Mouse (Mus musculus) right cerebral cortex, adult 2 months (tissue): ENCODE results near the gene Tmem51.

Source experiments
- DNase-seq, 2 experiments: peaks; one replicate each; pipeline ENCODE4 v3.0.0; 2021 to 2022; ENCODE audit warnings: low spot score in 2 of 2

The Tmem51 gene

GRCm38 (mm10) chr4:142084131-142084899 lies at the start of gene Tmem51:
Gene Tmem51 (minus strand): TSS chr4:142084304.
- DNase-seq, result no peak

GRCm38 (mm10) chr4:142130162-142130561 lies 46.1 kb upstream of the Tmem51 start:
- DNase-seq, result no peak

- no peak for DNase-seq
Measured at GRCm38 (mm10) chr4:142127275-142127788, 43.2 kb upstream of the Tmem51 start.

- DNase-seq, result no peak
Measured at GRCm38 (mm10) chr4:142126641-142127274, 42.7 kb upstream of the Tmem51 start.

- DNase-seq, result no peak
Measured at GRCm38 (mm10) chr4:142121164-142121563, 37.1 kb upstream of the Tmem51 start.

- no peak for DNase-seq
Measured at GRCm38 (mm10) chr4:142118522-142118921, 34.4 kb upstream of the Tmem51 start.

GRCm38 (mm10) chr4:142117993-142118392 lies 33.9 kb upstream of the Tmem51 start:
- no peak for DNase-seq

- DNase-seq, result peak; percentile 57 to 60
Measured at GRCm38 (mm10) chr4:142113306-142113705, 29.2 kb upstream of the Tmem51 start.

- DNase-seq, result peak in 1 of 2 experiments; percentile 15
Measured at GRCm38 (mm10) chr4:142103081-142103671, 19.1 kb upstream of the Tmem51 start.

- peak; percentile 82 to 92 for DNase-seq
Measured at GRCm38 (mm10) chr4:142098303-142098702, 14.2 kb upstream of the Tmem51 start.

- DNase-seq, result no peak
Measured at GRCm38 (mm10) chr4:142097871-142098270, 13.8 kb upstream of the Tmem51 start.

GRCm38 (mm10) chr4:142095513-142096241 lies 11.6 kb upstream of the Tmem51 start:
- DNase-seq, result no peak

GRCm38 (mm10) chr4:142094386-142094785 lies 10.3 kb upstream of the Tmem51 start:
- DNase-seq, result no peak

- DNase-seq, result no peak
Measured at GRCm38 (mm10) chr4:142091100-142091499, 7.0 kb upstream of the Tmem51 start.

- no peak for DNase-seq
Measured at GRCm38 (mm10) chr4:142089966-142090365, 5.9 kb upstream of the Tmem51 start.

GRCm38 (mm10) chr4:142088836-142089235 lies 4.7 kb upstream of the Tmem51 start:
- DNase-seq, result no peak

GRCm38 (mm10) chr4:142088409-142088808 lies 4.3 kb upstream of the Tmem51 start:
- DNase-seq, result no peak

- DNase-seq, result no peak
Measured at GRCm38 (mm10) chr4:142084936-142085563, 946 bp upstream of the Tmem51 start.

- DNase-seq, result peak; percentile 31 to 41
Measured at GRCm38 (mm10) chr4:142083762-142084130, 358 bp downstream of the Tmem51 start.

GRCm38 (mm10) chr4:142083193-142083592 lies 911 bp downstream of the Tmem51 start:
- no peak for DNase-seq

- DNase-seq, result no peak
Measured at GRCm38 (mm10) chr4:142082703-142083102, 1.4 kb downstream of the Tmem51 start.
